Mouse (Mus musculus): ENCODE data around the gene E130114P18Rik.

E130114P18Rik gene

GRCm38 (mm10) chr4:97608134-97608533 is 169.7 kb downstream of the E130114P18Rik start:
- DNase-seq (ENCODE audit: low read depth, low spot score), result no peak

GRCm38 (mm10) chr4:97607169-97607568 is 170.7 kb downstream of the E130114P18Rik start:
- no peak for DNase-seq (ENCODE audit: low read depth, low spot score)

GRCm38 (mm10) chr4:97606524-97606923 is 171.4 kb downstream of the E130114P18Rik start:
- DNase-seq (ENCODE audit: low read depth, low spot score), result no peak

GRCm38 (mm10) chr4:97602579-97602978 is 175.3 kb downstream of the E130114P18Rik start:
- DNase-seq (ENCODE audit: low read depth, low spot score), result no peak

- DNase-seq (ENCODE audit: low read depth, low spot score), result no peak
Measured at GRCm38 (mm10) chr4:97600875-97601835, 176.7 kb downstream of the E130114P18Rik start.

- DNase-seq (ENCODE audit: low read depth, low spot score), result no peak
Measured at GRCm38 (mm10) chr4:97597443-97597842, 180.4 kb downstream of the E130114P18Rik start.

GRCm38 (mm10) chr4:97596348-97596747 is 181.5 kb downstream of the E130114P18Rik start:
- no peak for DNase-seq (ENCODE audit: low read depth, low spot score)

- DNase-seq (ENCODE audit: low read depth, low spot score), result no peak
Measured at GRCm38 (mm10) chr4:97593869-97594268, 184.0 kb downstream of the E130114P18Rik start.

GRCm38 (mm10) chr4:97589790-97590189 is 188.1 kb downstream of the E130114P18Rik start:
- DNase-seq (ENCODE audit: low read depth, low spot score), result no peak

GRCm38 (mm10) chr4:97587412-97588010 is 190.4 kb downstream of the E130114P18Rik start:
- DNase-seq (ENCODE audit: low read depth, low spot score), result no peak

GRCm38 (mm10) chr4:97585170-97585569 is 192.7 kb downstream of the E130114P18Rik start:
- DNase-seq (ENCODE audit: low read depth, low spot score), result no peak

- DNase-seq (ENCODE audit: low read depth, low spot score), result no peak
Measured at GRCm38 (mm10) chr4:97584445-97585130, 193.3 kb downstream of the E130114P18Rik start.

GRCm38 (mm10) chr4:97582796-97583430 is 195.0 kb downstream of the E130114P18Rik start:
- no peak for DNase-seq (ENCODE audit: low read depth, low spot score)

GRCm38 (mm10) chr4:97582064-97582415 is 195.8 kb downstream of the E130114P18Rik start:
- no peak for DNase-seq (ENCODE audit: low read depth, low spot score)

GRCm38 (mm10) chr4:97581314-97582063 is 196.4 kb downstream of the E130114P18Rik start:
- DNase-seq (ENCODE audit: low read depth, low spot score), result no peak

GRCm38 (mm10) chr4:97580906-97581305 is 197.0 kb downstream of the E130114P18Rik start:
- DNase-seq (ENCODE audit: low read depth, low spot score), result no peak

GRCm38 (mm10) chr4:97578571-97579165 is 199.2 kb downstream of the E130114P18Rik start:
- DNase-seq (ENCODE audit: low read depth, low spot score), result no peak

- DNase-seq (ENCODE audit: low read depth, low spot score), result no peak
Measured at GRCm38 (mm10) chr4:97577431-97577830, 200.4 kb downstream of the E130114P18Rik start.

GRCm38 (mm10) chr4:97575447-97575846 is 202.4 kb downstream of the E130114P18Rik start:
- DNase-seq (ENCODE audit: low read depth, low spot score), result no peak

- DNase-seq (ENCODE audit: low read depth, low spot score), result no peak
Measured at GRCm38 (mm10) chr4:97569320-97569719, 208.6 kb downstream of the E130114P18Rik start.

GRCm38 (mm10) chr4:97564656-97565055 is 213.2 kb downstream of the E130114P18Rik start:
- DNase-seq (ENCODE audit: low read depth, low spot score), result peak; percentile 31

Measured in WW6 (cell line).